Mouse (Mus musculus) heart, adult 2 months (tissue): ENCODE data around the gene Kctd5.

ENCODE experiments used
- CTCF ChIP-seq: fragments of 200-600 bp; IDR thresholded peaks from 2 replicates; pipeline ENCODE4 v1.8.1; 2022; ENCODE audit warnings: antibody characterized with exemption, mild to moderate bottlenecking, moderate library complexity
- POLR2A ChIP-seq: fragments of 200-500 bp; IDR thresholded peaks from 2 replicates; pipeline ENCODE4 v1.6.1; 2011; ENCODE audit warnings: mild to moderate bottlenecking, low read depth, low read length, control low read depth; ENCODE audit not compliant: insufficient read depth

DNA sequence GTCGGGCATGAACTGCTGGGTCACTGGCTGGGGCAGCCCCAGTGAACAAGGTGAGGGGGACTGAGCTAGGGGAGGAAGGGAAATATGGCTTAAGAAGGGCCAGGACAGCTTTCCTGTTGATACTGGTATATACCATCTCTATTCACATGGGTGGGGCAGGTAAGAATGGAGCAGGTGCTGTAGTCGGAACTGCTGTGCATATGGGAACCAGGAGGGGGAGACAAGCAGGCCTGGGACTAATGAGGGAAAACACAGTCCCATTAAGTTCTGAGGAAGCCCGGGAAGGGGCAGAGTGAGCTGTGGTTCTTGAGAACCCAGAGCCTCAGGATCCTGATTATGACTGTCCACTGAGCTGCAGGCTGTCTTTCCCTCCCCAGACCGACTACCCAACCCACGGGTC is 28.8 kb downstream of the Kctd5 start:
- no peak for TF ChIP-seq CTCF
- TF ChIP-seq POLR2A = no peak
